Mouse (Mus musculus): ENCODE measurements around the gene Bud31.
"Not testable (repeated sequence)": the region's sequence is repeated elsewhere in the genome, so short reads cannot be mapped to it uniquely, and the experiment has no call there.

Gene Bud31

GRCm38 (mm10) chr5:145129773-145130172 lies 10.4 kb upstream of the Bud31 start:
- not testable (repeated sequence) for DNase-seq

- DNase-seq = no peak
Measured at GRCm38 (mm10) chr5:145130191-145130590, 10.0 kb upstream of the Bud31 start.

GRCm38 (mm10) chr5:145130995-145131394 lies 9.2 kb upstream of the Bud31 start:
- DNase-seq = no peak

GRCm38 (mm10) chr5:145133275-145133674 lies 6.9 kb upstream of the Bud31 start:
- DNase-seq = not testable (repeated sequence)

GRCm38 (mm10) chr5:145138836-145139235 lies 1.3 kb upstream of the Bud31 start:
- no peak for DNase-seq

GRCm38 (mm10) chr5:145140611-145141010 lies 449 bp downstream of the Bud31 start:
- DNase-seq = no peak

- DNase-seq = no peak
Measured at GRCm38 (mm10) chr5:145147748-145148147, 7.6 kb downstream of the Bud31 start.

GRCm38 (mm10) chr5:145149294-145149693 lies 9.1 kb downstream of the Bud31 start:
- DNase-seq = no peak

GRCm38 (mm10) chr5:145152690-145153089 lies 12.5 kb downstream of the Bud31 start:
- DNase-seq = no peak

GRCm38 (mm10) chr5:145161361-145161760 lies 21.2 kb downstream of the Bud31 start:
- DNase-seq = no peak

GRCm38 (mm10) chr5:145164710-145165109 lies 24.5 kb downstream of the Bud31 start:
- DNase-seq = no peak

GRCm38 (mm10) chr5:145165184-145165583 lies 25.0 kb downstream of the Bud31 start:
- DNase-seq = no peak

GRCm38 (mm10) chr5:145166536-145167305 lies 26.6 kb downstream of the Bud31 start, which contains the start of the genes Ptcd1 and Cpsf4:
Gene Ptcd1, minus strand, starts transcription at chr5:145167108.
Gene Cpsf4, plus strand, starts transcription at chr5:145167213.
- DNase-seq = peak; percentile 99

GRCm38 (mm10) chr5:145167306-145167661 lies 27.1 kb downstream of the Bud31 start:
- no peak for DNase-seq

GRCm38 (mm10) chr5:145178461-145178980 lies 38.4 kb downstream of the Bud31 start:
- no peak for DNase-seq

- no peak for DNase-seq
Measured at GRCm38 (mm10) chr5:145185244-145185643, 45.1 kb downstream of the Bud31 start.

GRCm38 (mm10) chr5:145189416-145189815 lies 49.3 kb downstream of the Bud31 start:
- no peak for DNase-seq

- no peak for DNase-seq
Measured at GRCm38 (mm10) chr5:145190373-145190772, 50.2 kb downstream of the Bud31 start.

GRCm38 (mm10) chr5:145190875-145191798 lies 51.0 kb downstream of the Bud31 start:
- DNase-seq = peak; percentile 86 to 88

GRCm38 (mm10) chr5:145191962-145192361 lies 51.8 kb downstream of the Bud31 start, which contains the start of gene Atp5j2:
Gene Atp5j2, minus strand, starts transcription at chr5:145192062.
- DNase-seq = no peak

Measured in thymus, postnatal 36 days (tissue).